Mouse (Mus musculus): ENCODE data around the gene Chmp1a.

The Chmp1a gene

GRCm38 (mm10) chr8:123156070-123156773, 56.3 kb downstream of the Chmp1a start:
- peak; percentile 44 for DNase-seq (ENCODE audit: low read depth, low spot score)

GRCm38 (mm10) chr8:123155177-123155576, 57.4 kb downstream of the Chmp1a start:
- no peak for DNase-seq (ENCODE audit: low read depth, low spot score)

Measured in R1 (cell line).